Mouse (Mus musculus) cerebellum, adult 2 months (tissue): ENCODE data around the gene Cask. TPM values are rescaled to one million over a fixed set of nuclear protein-coding genes. Genes with fewer than 3 reads are reported as not detected.

Experiments used
- DNase-seq, 2 experiments: peaks; one replicate each; pipeline ENCODE4 v3.0.0; 2021
- H3K27ac ChIP-seq: fragments of 200-500 bp; 2 replicates; pipeline ENCODE4 v1.5.1; 2012; ENCODE audit warnings: low read length, control low read depth, inconsistent platforms; ENCODE audit not compliant: insufficient read depth
- H3K27me3 ChIP-seq: fragments of 200-500 bp; 2 replicates; pipeline ENCODE4 v1.6.1; 2012; ENCODE audit warnings: inconsistent platforms, mild to moderate bottlenecking, low read length, moderate library complexity; ENCODE audit not compliant: control insufficient read depth, insufficient read depth
- H3K4me1 ChIP-seq: fragments of 200-500 bp; 2 replicates; pipeline ENCODE4 v1.6.1; 2011; ENCODE audit warnings: low read length; ENCODE audit not compliant: control insufficient read depth, insufficient read depth
- H3K4me3 ChIP-seq: fragments of 200-500 bp; replicated peaks from 2 replicates; pipeline ENCODE3; 2011; ENCODE audit warnings: mild to moderate bottlenecking, low read depth, low read length, control low read depth; ENCODE audit not compliant: insufficient read depth
- CTCF ChIP-seq: fragments of 200-500 bp; IDR thresholded peaks from 2 replicates; pipeline ENCODE4 v1.5.1; 2011; ENCODE audit warnings: low read depth, mild to moderate bottlenecking, control low read depth, low read length, moderate library complexity, borderline replicate concordance; ENCODE audit not compliant: insufficient read depth
- POLR2A ChIP-seq: fragments of 200-500 bp; IDR thresholded peaks from 2 replicates; pipeline ENCODE4 v1.6.1; 2011; ENCODE audit warnings: low read length, control low read depth, borderline replicate concordance; ENCODE audit not compliant: insufficient read depth
- WGBS: fragments of 180-500 bp; shearing (Covaris S2); methylation state at CpG from one replicate; pipeline ENCODE4 v1.1.7; 2018; 5-methylcytosine and 5-hydroxymethylcytosine counted together
- polyA plus RNA-seq: library from polyadenylated mRNA; depleted of rRNA; stranded (reverse); fragments of >200 nt; gene quantifications from 2 replicates; pipeline ENCODE4 v1.2.3, GENCODE M21; 2012

Cask gene
- polyA plus RNA-seq, 1 experiment: 24.5 TPM

DNA sequence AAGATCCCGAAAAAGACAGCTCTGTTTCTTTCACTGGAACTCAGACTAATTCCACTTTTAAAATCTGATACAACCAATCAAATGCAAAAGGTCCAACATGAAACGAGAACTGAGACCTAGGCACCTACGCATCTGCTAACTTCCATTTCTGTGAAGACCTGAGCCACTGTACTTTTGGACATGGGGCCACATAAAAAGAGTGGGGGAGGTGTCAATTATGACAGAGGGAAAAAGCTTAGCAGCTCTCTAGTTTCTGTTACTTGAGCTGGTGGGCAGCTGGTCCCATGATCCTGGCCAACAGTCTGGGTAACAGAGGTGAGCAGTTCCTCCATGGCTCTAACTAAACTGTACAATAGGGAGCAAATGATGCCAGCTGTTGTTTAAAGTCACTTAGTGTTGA is 178.2 kb downstream of the Cask start:
- WGBS: 90% methylated on average over 3 of the region's 3 CpGs
- H3K27me3 ChIP-seq: no peaks in the 10 kb centered on the region
- DNase-seq: no peak

GRCm38 (mm10) chrX:13670342-13670741 is 180.8 kb downstream of the Cask start:
- H3K27ac ChIP-seq: no peak overlapping the region
- no peak overlapping the region for H3K4me3 ChIP-seq
- no peaks in the 10 kb centered on the region for H3K27me3 ChIP-seq
- DNase-seq: no peak
- TF ChIP-seq POLR2A: no peak
- TF ChIP-seq CTCF: no peak
- WGBS: 74% methylated on average over 3 of the region's 3 CpGs
- H3K4me1 ChIP-seq: no peaks in the 10 kb centered on the region

More for the DNA sequence above, 178.2 kb downstream of the Cask start:
- Histone ChIP-seq H3K4me1 (no peaks in the 10 kb centered on the region), H3K4me3 (no peak overlapping the region), H3K27ac (no peak overlapping the region)
- TF ChIP-seq CTCF (no peak), POLR2A (no peak)

DNA sequence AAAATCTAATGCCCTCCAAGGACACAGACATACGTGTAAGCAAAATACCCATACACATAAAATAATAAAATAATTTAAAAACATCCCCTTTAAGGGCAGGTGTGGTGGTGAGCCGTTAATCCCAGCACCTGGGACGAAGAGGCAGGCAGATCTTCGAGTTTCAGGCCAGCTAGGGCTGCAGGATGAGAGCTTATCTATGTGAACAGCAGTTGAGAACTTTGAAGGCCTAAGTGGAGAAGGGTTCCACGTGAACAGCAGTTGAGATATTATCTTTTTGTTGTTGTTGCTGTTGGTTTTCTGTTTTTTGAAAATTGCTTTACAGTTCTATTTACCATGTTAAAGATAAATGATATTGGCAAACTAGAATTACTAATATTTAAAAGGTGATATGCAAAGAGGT is 182.3 kb downstream of the Cask start:
- 89% methylated on average over 5 of the region's 5 CpGs for WGBS
- no peak for DNase-seq
- H3K4me3 ChIP-seq: no peak overlapping the region
- no peak overlapping the region for H3K27ac ChIP-seq
- TF ChIP-seq POLR2A (no peak), CTCF (no peak)
- no peaks in the 10 kb centered on the region for H3K4me1 ChIP-seq
- H3K27me3 ChIP-seq: no peaks in the 10 kb centered on the region

DNA sequence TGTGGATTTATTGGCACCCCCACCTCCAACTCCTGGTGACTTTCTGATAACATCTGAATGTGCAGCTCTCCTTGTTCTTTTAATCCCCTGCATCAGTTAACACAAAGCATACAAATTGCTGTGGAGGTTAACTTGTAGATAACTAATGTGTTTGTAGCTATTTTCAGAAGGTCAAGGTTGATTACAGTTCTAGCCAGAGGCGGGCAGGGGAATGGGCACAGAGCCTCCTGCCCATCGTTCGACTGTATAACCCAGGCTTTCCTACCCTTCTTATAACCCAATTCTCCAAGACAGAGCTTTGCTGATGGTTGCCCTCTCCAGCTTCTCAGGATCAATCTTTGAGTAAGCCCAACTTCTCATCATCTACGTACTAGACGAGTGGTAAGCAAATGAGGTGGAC is 190.1 kb downstream of the Cask start, which contains the start of gene Gpr82:
Gene Gpr82 (plus strand): TSS at position 301 of the 400 bp plus-strand sequence.
- H3K27me3 ChIP-seq: no peaks in the 10 kb centered on the region
- TF ChIP-seq POLR2A: no peak
- no peak for TF ChIP-seq CTCF
- H3K4me1 ChIP-seq: no peaks in the 10 kb centered on the region
- no peak within 1 kb of the TSS for H3K4me3 ChIP-seq
- no peak within 1 kb of the TSS for H3K27ac ChIP-seq
- DNase-seq: no peak
- 94% methylated on average over 5 of the region's 5 CpGs for WGBS

DNA sequence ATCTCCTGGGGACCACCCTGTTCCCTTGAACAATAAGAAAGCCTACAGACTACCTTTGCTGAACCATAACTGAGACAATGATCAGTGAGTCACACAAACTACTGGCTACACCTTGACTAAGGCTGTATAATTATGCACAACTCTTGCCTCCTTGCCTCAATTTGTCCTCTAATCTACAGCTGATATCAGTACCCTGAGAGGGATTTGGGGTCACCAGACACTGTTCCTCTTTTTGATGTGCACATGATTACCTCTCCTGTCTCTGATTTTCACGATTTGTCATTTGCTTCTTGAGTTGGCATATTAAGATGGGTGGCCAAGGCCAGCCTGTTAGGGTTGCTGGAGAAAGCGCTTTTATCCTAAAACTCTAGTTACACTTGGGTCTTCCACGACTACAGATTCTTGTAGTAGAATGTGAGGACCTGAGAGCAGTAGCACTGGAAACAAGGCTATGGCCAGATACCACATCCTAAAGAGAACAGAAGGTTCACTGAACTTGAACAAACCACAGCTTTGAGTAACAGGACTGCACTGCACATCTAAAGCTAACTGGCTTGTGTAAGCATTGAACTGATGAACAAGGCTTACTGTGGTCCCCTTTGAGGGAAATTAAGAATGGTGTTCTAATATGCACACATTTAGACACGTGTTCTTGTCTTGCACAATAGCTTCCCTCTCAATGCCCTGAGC is 191.8 kb downstream of the Cask start:
- Histone ChIP-seq H3K27me3 (no peaks in the 10 kb centered on the region), H3K4me1 (0 out of 2 replicates have a peak, but pooled peaks cover 2% of the 10 kb centered on the region), H3K4me3 (no peak overlapping the region), H3K27ac (no peak overlapping the region)
- no peak for DNase-seq
- TF ChIP-seq CTCF (no peak), POLR2A (no peak)
- WGBS: 87% methylated on average over 4 of the region's 4 CpGs

DNA sequence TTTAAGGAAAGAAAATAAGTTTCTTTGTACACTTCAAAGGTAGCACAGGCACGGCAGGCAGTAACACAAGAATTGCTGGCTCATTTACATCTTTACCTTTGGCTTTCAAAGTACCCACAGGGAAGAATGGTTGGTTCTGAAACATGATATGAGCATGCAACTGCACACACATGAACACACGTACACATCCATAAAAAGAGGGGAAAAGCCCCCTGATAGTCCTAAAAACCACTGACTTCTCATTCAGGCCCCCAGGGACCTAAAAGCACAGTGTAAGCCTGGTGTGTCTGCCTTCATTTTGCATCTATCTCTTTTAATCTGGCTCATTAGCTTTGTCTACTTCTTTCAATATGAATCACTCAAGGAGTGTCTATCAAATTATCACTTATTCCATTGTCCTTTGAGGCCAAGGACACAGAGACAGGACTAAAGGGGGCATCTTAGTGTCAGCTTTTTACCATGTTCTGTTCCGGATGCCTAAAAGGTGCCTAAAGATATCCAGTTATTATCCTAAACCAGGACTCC is 192.5 kb downstream of the Cask start:
- TF ChIP-seq POLR2A: no peak
- no peak for TF ChIP-seq CTCF
- H3K27ac ChIP-seq: no peak overlapping the region
- H3K4me3 ChIP-seq: no peak overlapping the region
- 0 out of 2 replicates have a peak, but pooled peaks cover 2% of the 10 kb centered on the region for H3K4me1 ChIP-seq
- WGBS: 74% methylated on average over 3 of the region's 3 CpGs
- DNase-seq: no peak
- H3K27me3 ChIP-seq: no peaks in the 10 kb centered on the region

GRCm38 (mm10) chrX:13656721-13657120 is 194.4 kb downstream of the Cask start:
- no peak overlapping the region for H3K4me3 ChIP-seq
- no peaks in the 10 kb centered on the region for H3K27me3 ChIP-seq
- 11% methylated on average over 1 of the region's 1 CpGs for WGBS
- DNase-seq: peak; percentile 21 to 28
- H3K4me1 ChIP-seq: 0 out of 2 replicates have a peak, but pooled peaks cover 2% of the 10 kb centered on the region
- H3K27ac ChIP-seq: no peak overlapping the region
- TF ChIP-seq POLR2A (no peak), CTCF (no peak)

GRCm38 (mm10) chrX:13655906-13656305 is 195.3 kb downstream of the Cask start:
- Histone ChIP-seq H3K27ac (no peak overlapping the region), H3K4me3 (no peak overlapping the region), H3K27me3 (no peaks in the 10 kb centered on the region), H3K4me1 (0 out of 2 replicates have a peak, but pooled peaks cover 2% of the 10 kb centered on the region)
- WGBS: 70% methylated on average over 6 of the region's 6 CpGs
- TF ChIP-seq CTCF (no peak), POLR2A (no peak)
- no peak for DNase-seq
